Mouse (Mus musculus) embryonic stem cell, embryonic (primary cell): ENCODE data around the gene Gnat2.

Experiments
- CTCF ChIA-PET, 4 experiments: fragments of 300-600 bp in 2 of 4; fragments of 350-600 bp in 2 of 4; sonication (Branson Sonifier 250); formaldehyde crosslinking; loops; one replicate each; lab custom pipeline; 2022; ENCODE audit warnings: inconsistent platforms in 2 of 4; lab: Charles Lee
- POLR2A ChIA-PET, 4 experiments: fragments of 300-600 bp in 2 of 4; fragments of 350-600 bp in 2 of 4; sonication (Branson Sonifier 250); formaldehyde crosslinking; loops; one replicate each; lab custom pipeline; 2022; ENCODE audit warnings: antibody characterized with exemption in 4 of 4, inconsistent platforms in 1 of 4; lab: Charles Lee

Gene Gnat2

DNA sequence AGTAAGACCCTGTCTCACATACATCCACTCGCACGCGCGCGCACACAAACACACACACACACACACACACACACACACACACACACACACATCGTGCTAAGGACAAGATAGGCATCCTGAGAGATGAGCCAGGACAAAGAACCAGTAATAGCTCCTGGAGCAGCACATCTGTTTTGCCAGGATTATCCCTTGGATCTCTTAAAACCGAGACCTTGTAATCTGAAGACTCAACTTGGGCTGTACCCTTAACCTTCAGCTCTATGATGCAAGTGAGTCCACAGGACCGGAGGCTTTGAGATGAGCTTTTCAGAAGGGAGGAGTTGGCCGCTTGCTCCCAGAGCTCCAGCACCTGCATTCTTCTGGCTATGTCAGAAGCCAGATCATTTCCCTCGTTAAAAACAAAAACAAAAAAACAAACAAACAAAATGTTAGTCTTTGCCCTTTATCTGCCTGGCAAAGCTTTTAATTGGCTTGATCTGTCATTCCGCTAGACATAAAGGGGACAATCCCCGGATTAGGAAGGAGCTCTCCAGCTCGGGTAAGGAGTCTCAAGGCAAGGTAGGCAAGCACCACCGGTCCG lies at the start of gene Gnat2:
Gene Gnat2 (plus strand): TSS at position 254 of the 580 bp plus-strand sequence.
- CTCF ChIA-PET: interaction anchor here in 2 of 4 experiments (0.6 to 1.1 kb wide), 4 partner anchors 9 to 501 kb away, joined by 3 to 6 read pairs (median 3); partner anchors contain the start of gene Gstm7 (in 1 of the 2)
- POLR2A ChIA-PET: interaction anchor here in 3 of 4 experiments (0.6 to 1.5 kb wide), 8 partner anchors 9 to 161 kb away, joined by 3 to 5 read pairs (median 3); partner anchors contain the start of genes Gnai3 (in 1 of the 3), Gstm1 (in 1 of the 3) and Gstm7 (in 1 of the 3)

DNA sequence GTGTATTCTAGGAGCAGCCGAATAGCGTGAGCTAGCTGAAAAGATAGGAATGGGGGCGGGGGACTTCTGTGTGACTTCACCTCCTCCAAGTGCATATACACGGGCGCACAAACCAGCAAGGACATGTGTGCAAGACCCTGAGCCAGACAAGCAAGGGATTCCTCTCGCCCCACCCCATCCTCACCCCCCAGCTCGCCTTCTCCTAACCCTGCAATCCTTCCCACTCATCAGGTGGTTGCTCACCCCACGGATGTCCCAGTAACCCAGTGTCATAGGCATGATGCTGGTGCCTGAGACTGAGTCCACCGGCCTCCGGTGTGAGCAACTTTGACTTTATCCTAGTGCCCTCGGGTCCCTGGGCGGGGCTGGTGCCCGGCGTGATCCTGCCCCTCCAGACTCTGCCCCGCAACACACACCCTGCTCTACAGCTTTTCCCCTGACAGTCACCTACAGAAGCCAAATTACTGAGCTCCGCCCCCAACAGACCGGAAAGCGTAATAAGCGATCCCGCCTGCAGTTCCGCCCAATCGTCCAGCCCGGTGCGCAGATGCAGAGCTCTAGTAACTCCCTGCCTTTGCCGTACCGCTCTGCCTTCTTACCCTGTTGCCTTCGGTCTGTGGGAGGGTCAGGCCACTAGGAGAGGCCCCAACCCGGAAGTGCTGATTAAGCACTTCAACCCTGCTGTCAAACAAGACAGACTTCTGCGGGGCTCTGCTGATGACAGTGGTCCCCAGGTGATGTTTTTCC lies 48.0 kb upstream of the Gnat2 start, which contains the start of gene Gstm4:
Gene Gstm4 (minus strand): TSS at position 501 of the 747 bp plus-strand sequence.
- ChIA-PET CTCF (interaction anchor here (0.6 to 2.2 kb wide), 17 partner anchors 15 to 180 kb away, joined by 3 to 10 read pairs (median 3); partner anchors contain the start of genes Gstm1 (in 2 of the 4), Gstm6 (in 2 of the 4) and Gstm7 (in 1 of the 4)), POLR2A (interaction anchor here (0.6 to 2.3 kb wide), 39 partner anchors 9 to 371 kb away, joined by 3 to 14 read pairs (median 4); partner anchors contain the start of genes Gstm6 (in 3 of the 4), Gstm7 (in 3 of the 4), Gnai3 (in 2 of the 4) and Gstm1 (in 2 of the 4))

DNA sequence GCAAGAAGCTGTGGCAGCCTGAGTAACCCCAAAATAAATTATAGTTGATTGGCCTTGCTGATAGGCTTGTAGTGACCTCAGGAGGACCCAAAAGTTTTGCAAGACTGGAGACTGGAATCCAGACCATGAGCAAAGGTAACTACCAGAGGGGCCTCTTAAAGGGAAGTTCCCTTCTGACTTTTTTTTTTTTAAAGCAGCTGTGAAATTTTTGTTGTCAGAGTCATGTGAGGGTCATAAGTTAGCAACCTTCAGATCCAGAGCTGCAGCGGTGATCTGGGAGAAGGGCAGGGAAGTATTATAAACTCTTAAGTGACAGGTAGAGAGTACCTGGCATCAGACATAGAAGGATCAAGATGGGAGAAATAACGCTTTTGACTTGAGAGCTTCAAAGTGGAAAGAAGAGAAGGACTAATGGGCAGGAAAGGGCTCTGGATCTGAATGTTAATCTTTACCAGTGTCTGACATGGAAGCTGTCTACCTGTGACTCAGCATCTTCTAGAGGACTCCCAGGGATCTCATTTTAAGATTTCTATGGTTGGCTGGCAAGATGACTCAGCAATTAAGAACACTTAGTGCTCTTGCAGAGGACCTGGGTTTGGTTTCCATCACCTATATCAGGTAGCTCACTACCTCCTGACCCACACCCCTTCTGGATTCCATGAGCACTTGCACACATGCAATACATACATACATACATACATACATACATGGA lies 45.5 kb upstream of the Gnat2 start:
- ChIA-PET POLR2A (interaction anchor here in 2 of 4 experiments (1.0 to 1.7 kb wide), 4 partner anchors 30 to 210 kb away, joined by 3 to 5 read pairs (median 4); partner anchors contain the start of genes Gstm1 (in 1 of the 2), Gstm7 (in 1 of the 2) and Psma5 (in 1 of the 2)), CTCF (no interaction called here)

DNA sequence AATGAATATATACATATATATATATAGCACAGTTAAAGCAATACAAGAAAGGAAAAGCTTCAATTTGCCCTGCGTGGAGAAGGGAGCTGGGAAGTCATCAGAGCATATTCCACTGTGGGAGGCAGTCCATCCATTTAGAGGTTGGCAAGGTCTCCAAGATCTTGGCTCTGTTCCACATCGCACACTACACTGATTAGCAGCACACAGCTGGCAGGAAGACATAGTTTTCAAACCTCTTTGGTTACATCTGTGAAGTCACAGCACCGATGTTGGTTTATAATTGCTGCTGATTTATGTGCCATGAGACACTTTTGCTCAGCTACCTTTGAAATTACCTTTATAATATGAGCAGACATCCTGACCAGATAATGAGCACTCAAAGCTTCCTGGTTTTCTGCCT lies 44.3 kb upstream of the Gnat2 start:
- POLR2A ChIA-PET: interaction anchor here in 2 of 4 experiments (0.6 to 1.7 kb wide), 5 partner anchors 13 to 209 kb away, joined by 3 to 5 read pairs (median 3); partner anchors contain the start of genes Gstm1 (in 1 of the 2) and Psma5 (in 1 of the 2)
- CTCF ChIA-PET: interaction anchor here in 2 of 4 experiments (0.6 to 0.7 kb wide), 4 partner anchors 95 to 780 kb away, joined by 3 read pairs; partner anchors contain the start of gene Gnai3 (in 1 of the 2)

DNA sequence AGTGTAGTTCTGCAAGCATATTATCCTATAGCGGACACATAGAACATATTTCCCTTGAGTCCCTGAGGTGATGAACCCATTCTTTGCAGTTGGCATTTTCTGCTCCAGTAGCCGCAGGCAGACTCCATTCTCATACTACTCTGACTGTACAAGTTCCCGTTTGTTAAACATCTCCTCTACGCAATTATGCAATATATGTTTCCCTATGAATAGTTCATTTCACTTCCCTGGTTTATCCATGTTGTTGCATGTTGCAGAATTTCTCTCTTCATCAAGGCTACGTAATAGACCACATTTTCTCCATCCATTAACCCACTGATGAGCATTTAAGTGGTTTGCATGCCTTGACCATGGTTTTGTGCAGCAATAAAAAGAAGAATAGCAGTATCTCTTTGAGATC lies 42.1 kb upstream of the Gnat2 start:
- CTCF ChIA-PET: interaction anchor here in 1 of 4 experiments (0.6 kb wide), 1 partner anchor 45 kb away, joined by 3 read pairs; no protein-coding TSS in a partner anchor
- POLR2A ChIA-PET: interaction anchor here in 2 of 4 experiments (0.8 to 1.2 kb wide), 3 partner anchors 15 to 164 kb away, joined by 3 to 5 read pairs (median 3); partner anchors contain the start of gene Gstm6 (in 1 of the 2)

DNA sequence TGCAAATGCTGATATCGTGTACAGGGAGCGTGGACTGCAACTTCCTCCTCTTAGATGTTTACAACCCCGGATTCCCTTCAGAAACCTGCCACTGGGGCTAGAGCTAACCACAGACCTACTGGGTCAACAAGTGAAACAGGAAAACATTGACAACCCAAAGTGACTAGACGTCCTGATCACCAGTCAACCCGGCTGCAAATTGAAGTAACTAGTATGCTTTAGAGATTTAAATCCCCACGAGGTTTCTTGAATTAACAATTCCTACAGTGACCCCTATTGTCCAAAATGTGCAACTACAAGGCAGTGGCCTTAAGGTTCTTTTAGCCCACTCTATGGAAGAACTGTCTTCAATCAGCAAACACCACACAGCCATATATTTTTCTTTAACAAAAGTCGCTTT lies 31.2 kb upstream of the Gnat2 start:
- POLR2A ChIA-PET: interaction anchor here in 1 of 4 experiments (0.6 to 2.3 kb wide), 4 partner anchors 11 to 75 kb away, joined by 3 to 5 read pairs (median 4); partner anchors contain the start of gene Gstm2
- CTCF ChIA-PET: interaction anchor here in 2 of 4 experiments (0.6 to 2.7 kb wide), 4 partner anchors 112 to 398 kb away, joined by 3 to 8 read pairs (median 6); partner anchors contain the start of gene Gstm6 (in 1 of the 2)

DNA sequence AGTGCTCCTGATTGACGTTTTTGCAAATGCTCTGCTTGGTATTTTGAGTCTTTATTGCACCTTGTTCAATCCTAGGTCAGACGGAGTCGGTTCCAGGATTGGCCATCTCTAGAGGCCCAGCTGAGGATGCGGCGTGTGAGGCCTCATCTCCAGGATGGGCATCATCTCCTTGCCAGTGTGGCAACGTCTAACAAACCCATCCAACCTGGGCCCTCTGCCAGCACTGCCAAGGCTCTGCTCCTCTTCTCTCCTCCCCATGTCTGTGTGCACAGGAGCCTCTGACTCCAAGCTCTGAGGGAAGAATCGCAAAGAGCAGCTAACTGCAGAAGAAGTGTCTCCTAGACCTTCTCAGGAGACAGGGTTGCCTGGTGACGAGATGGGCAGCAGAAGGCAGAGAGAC lies 29.9 kb upstream of the Gnat2 start:
- ChIA-PET POLR2A (interaction anchor here in 1 of 4 experiments (2.3 kb wide), 1 partner anchor 10 kb away, joined by 5 read pairs; no protein-coding TSS in a partner anchor), CTCF (interaction anchor here in 2 of 4 experiments (0.7 to 2.7 kb wide), 4 partner anchors 13 to 363 kb away, joined by 3 to 8 read pairs (median 4); partner anchors contain the start of gene Gstm4 (in 1 of the 2))

DNA sequence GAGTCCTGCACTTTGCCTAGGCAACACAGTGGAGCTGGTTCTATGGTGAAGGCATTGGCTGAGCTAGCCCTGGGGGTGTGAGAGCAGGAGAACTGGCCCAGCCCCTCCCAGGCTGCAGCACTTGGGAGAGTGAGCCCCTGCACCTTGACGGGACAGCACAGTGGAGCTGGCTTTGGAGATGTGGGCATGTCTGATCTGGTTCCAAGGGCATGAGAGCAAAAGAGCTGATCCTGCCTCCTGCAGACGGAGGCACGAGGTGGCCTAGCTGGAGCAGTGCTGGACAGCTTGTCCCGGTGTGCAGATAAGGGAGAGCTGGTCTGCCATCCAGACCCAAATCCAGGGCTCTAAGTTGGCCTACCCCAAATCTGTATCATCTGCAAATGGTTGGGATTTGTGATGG lies 27.9 kb upstream of the Gnat2 start:
- ChIA-PET CTCF (interaction anchor here (0.6 to 1.8 kb wide), 10 partner anchors 18 to 201 kb away, joined by 3 to 7 read pairs (median 5); partner anchors contain the start of genes Gstm4 (in 1 of the 4) and Gstm6 (in 1 of the 4)), POLR2A (interaction anchor here in 3 of 4 experiments (0.9 to 2.2 kb wide), 6 partner anchors 10 to 134 kb away, joined by 3 to 8 read pairs (median 3); partner anchors contain the start of genes Gnai3 (in 1 of the 3) and Gstm4 (in 1 of the 3))

- ChIA-PET CTCF (interaction anchor here in 1 of 4 experiments (0.6 kb wide), 1 partner anchor 285 kb away, joined by 4 read pairs; no protein-coding TSS in a partner anchor), POLR2A (interaction anchor here in 2 of 4 experiments (0.8 to 2.2 kb wide), 3 partner anchors 15 to 116 kb away, joined by 3 to 8 read pairs (median 5); partner anchors contain the start of gene Gnai3 (in 1 of the 2))
Measured at GRCm38 (mm10) chr3:108065551-108065950, 27.0 kb upstream of the Gnat2 start.

GRCm38 (mm10) chr3:108067370-108067934 lies 25.1 kb upstream of the Gnat2 start:
- CTCF ChIA-PET: no interaction called here

GRCm38 (mm10) chr3:108068826-108069225 lies 23.8 kb upstream of the Gnat2 start:
- ChIA-PET CTCF (interaction anchor here (0.6 to 2.4 kb wide), 9 partner anchors 10 to 205 kb away, joined by 3 to 11 read pairs (median 5); partner anchors contain the start of gene Gstm6 (in 1 of the 4)), POLR2A (interaction anchor here in 3 of 4 experiments (0.5 to 2.8 kb wide), 16 partner anchors 10 to 189 kb away, joined by 3 to 23 read pairs (median 4); partner anchors contain the start of genes Ampd2 (in 1 of the 3), Cyb561d1 (in 1 of the 3), Gnai3 (in 1 of the 3) and Gstm7 (in 1 of the 3))

More at GRCm38 (mm10) chr3:108067370-108067934, 25.1 kb upstream of the Gnat2 start:
- POLR2A ChIA-PET: interaction anchor here in 1 of 4 experiments (2.8 kb wide), 1 partner anchor 79 kb away, joined by 23 read pairs; the partner anchor contains the start of gene Gnai3

DNA sequence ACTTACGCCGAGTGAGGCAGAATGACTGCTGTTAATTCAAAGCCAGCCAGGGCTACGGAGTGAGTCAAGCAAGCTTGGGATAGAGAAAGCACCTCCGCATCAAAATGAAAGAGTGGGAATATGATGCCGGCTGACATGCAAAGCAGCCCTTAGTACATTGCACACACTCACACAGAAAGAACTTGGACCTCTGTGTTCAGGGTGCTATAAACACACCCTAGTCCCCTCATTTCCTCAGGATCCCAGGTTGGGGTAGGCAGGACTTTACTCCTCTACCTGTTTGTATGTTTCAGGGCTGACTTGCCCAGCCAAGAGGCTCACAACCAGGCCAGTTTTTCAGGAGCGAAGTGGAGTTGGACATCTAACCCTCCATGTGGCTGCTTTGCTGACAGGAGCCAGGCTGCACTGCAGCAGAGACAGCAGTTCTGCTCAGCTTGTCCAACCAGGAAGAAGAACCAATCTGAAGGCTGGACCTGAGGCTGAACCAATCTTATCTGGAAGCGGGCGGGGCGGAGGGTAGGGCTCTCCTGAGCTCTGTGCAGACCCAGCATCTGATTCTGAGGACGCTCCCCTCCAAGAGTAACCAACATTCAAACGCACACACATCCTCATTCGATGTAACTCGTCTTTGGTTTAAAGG lies 23.2 kb upstream of the Gnat2 start:
- POLR2A ChIA-PET: interaction anchor here in 3 of 4 experiments (0.5 to 2.8 kb wide), 13 partner anchors 10 to 188 kb away, joined by 3 to 23 read pairs (median 4); partner anchors contain the start of genes Ampd2 (in 1 of the 3), Cyb561d1 (in 1 of the 3), Gnai3 (in 1 of the 3) and Gstm7 (in 1 of the 3)
- CTCF ChIA-PET: interaction anchor here (0.5 to 2.4 kb wide), 17 partner anchors 9 to 847 kb away, joined by 3 to 11 read pairs (median 4); partner anchors contain the start of genes Gnai3 (in 1 of the 4), Gstm6 (in 1 of the 4) and Gstm7 (in 1 of the 4)

GRCm38 (mm10) chr3:108070295-108071293 lies 22.0 kb upstream of the Gnat2 start:
- ChIA-PET POLR2A (interaction anchor here in 3 of 4 experiments (0.6 to 2.8 kb wide), 6 partner anchors 75 to 135 kb away, joined by 3 to 23 read pairs (median 4); partner anchors contain the start of genes Cyb561d1 (in 1 of the 3) and Gnai3 (in 1 of the 3)), CTCF (interaction anchor here (0.6 to 2.4 kb wide), 8 partner anchors 12 to 207 kb away, joined by 3 to 11 read pairs (median 6); partner anchors contain the start of gene Gstm7 (in 1 of the 4))
